Comparison of ENCODE assay signal across 9 mouse cellular contexts in genomic region chr1:11657341-11658060, GRCm38 (mm10).
A peak's percentile ranks its signal among the peaks of the same experiment; 100 is the strongest.
DNase-seq lines count a peak whose midpoint lies in the region; ATAC-seq lines count a peak whose summit lies in the region.
"Had no signal": no experiment of that assay in that cellular context is flagged by ENCODE, and none has a peak within 500 bp of the region (broad histone marks: within the 10 kb centered on the region; RNA-seq: fewer than 3 reads in every experiment).

No protein-coding gene starts in this region.

- no peaks in the 10 kb centered on the region for H3K27me3 ChIP-seq in forebrain, embryonic 16.5 days (replicated peaks; ENCODE audit: control insufficient read depth, insufficient read depth, low read length)
- peaks cover 5% of the 10 kb centered on the region; the same call in 1 of the 2 replicates for H3K27me3 ChIP-seq in midbrain, embryonic 12.5 days
- H3K27me3 ChIP-seq: stomach, embryonic 15.5 days had no signal

- H3K4me2 ChIP-seq in forebrain, embryonic 16.5 days (ENCODE audit: low read length) = no peak overlapping the region
- H3K4me2 ChIP-seq in midbrain, embryonic 12.5 days (replicated peaks) = no peak overlapping the region
- H3K4me2 ChIP-seq: stomach, embryonic 15.5 days had no signal

- peak; percentile 86 for ATAC-seq in forebrain, embryonic 16.5 days
- peak; percentile 89 for ATAC-seq in midbrain, embryonic 12.5 days (ENCODE audit: low FRiP score, low read depth)

- H3K4me1 ChIP-seq in forebrain, embryonic 16.5 days (replicated peaks; ENCODE audit: control insufficient read depth, insufficient read depth, low read length) = peaks cover 4% of the 10 kb centered on the region; the same call in 1 of the 2 replicates
- no peaks in the 10 kb centered on the region for H3K4me1 ChIP-seq in midbrain, embryonic 12.5 days
- H3K4me1 ChIP-seq: stomach, embryonic 15.5 days had no signal

- peak; percentile 44 for DNase-seq in gastrocnemius, adult 18-20 months (ENCODE audit: low spot score)
- no peak for DNase-seq in gastrocnemius, adult 8-10 months (ENCODE audit: low spot score in 2 of 2)
- peak; percentile 70 for DNase-seq in 416B (ENCODE audit: low read depth)
- peak; percentile 69 for DNase-seq in brain, embryonic 18.5 days (ENCODE audit: low read depth, low spot score)
- DNase-seq in kidney, postnatal 14 days = peak; percentile 62
- DNase-seq in spleen, postnatal 4 days (ENCODE audit: low spot score in 2 of 2) = no peak

- 45% methylated on average over 2 of the region's 2 CpGs for WGBS in forebrain, embryonic 16.5 days
- WGBS in midbrain, embryonic 12.5 days = 53% methylated on average over 2 of the region's 2 CpGs

- no peak overlapping the region for H3K27ac ChIP-seq in forebrain, embryonic 16.5 days (ENCODE audit: low read length)
- H3K27ac ChIP-seq in midbrain, embryonic 12.5 days (replicated peaks) = no peak overlapping the region
- H3K27ac ChIP-seq: stomach, embryonic 15.5 days had no signal

- H3K36me3 ChIP-seq in forebrain, embryonic 16.5 days (ENCODE audit: control insufficient read depth, insufficient read depth) = no peaks in the 10 kb centered on the region
- H3K36me3 ChIP-seq in midbrain, embryonic 12.5 days = no peaks in the 10 kb centered on the region
- H3K36me3 ChIP-seq: stomach, embryonic 15.5 days had no signal

- H3K9ac ChIP-seq in forebrain, embryonic 16.5 days (replicated peaks; ENCODE audit: low read depth, low read length) = no peak overlapping the region
- H3K9ac ChIP-seq in midbrain, embryonic 12.5 days (replicated peaks) = no peak overlapping the region
- H3K9ac ChIP-seq: stomach, embryonic 15.5 days had no signal

- H3K4me3 ChIP-seq in forebrain, embryonic 16.5 days (replicated peaks; ENCODE audit: low read length) = no peak overlapping the region
- no peak overlapping the region for H3K4me3 ChIP-seq in midbrain, embryonic 12.5 days
- H3K4me3 ChIP-seq: stomach, embryonic 15.5 days had no signal

- H3K9me3 ChIP-seq in forebrain, embryonic 16.5 days (ENCODE audit: control insufficient read depth, low read length) = no peaks in the 10 kb centered on the region
- no peaks in the 10 kb centered on the region for H3K9me3 ChIP-seq in midbrain, embryonic 12.5 days
- H3K9me3 ChIP-seq: stomach, embryonic 15.5 days had no signal

Comparison
In these comparisons a context has a peak if more than half of its experiments do, and no peak if none do; other contexts are left out.
1. DNase-seq: peak in gastrocnemius, adult 18-20 months (single experiment), 416B (single experiment), brain, embryonic 18.5 days (single experiment) and kidney, postnatal 14 days (single experiment); none in gastrocnemius, adult 8-10 months (0 of 2) and spleen, postnatal 4 days (0 of 2).